Mouse (Mus musculus) heart, embryonic 12.5 days (tissue): ENCODE measurements around the gene Ddx24. TPM values are rescaled to one million over a fixed set of nuclear protein-coding genes. Genes with fewer than 3 reads are reported as not detected.
"Not testable (repeated sequence)": the region's sequence is repeated elsewhere in the genome, so short reads cannot be mapped to it uniquely, and the experiment has no call there.

Experiments used
- ATAC-seq: fragments of 200-750 bp; cut with Nextera tagmentation; 2 replicates; pipeline ENCODE4 v1.8.0; 2017; ENCODE audit warnings: moderate TSS enrichment, moderate library complexity; ENCODE audit not compliant: insufficient number of reproducible peaks, low FRiP score
- H3K27ac ChIP-seq: fragments of 300-500 bp; sonication (generic); 2 replicates; pipeline ENCODE4 v1.5.1; 2016; ENCODE audit warnings: mild to moderate bottlenecking, moderate library complexity; ENCODE audit not compliant: poor library complexity, severe bottlenecking
- H3K27me3 ChIP-seq: fragments of 300-500 bp; sonication (generic); replicated peaks from 2 replicates; pipeline ENCODE4 v1.6.1; 2016; ENCODE audit warnings: mild to moderate bottlenecking, moderate library complexity
- H3K36me3 ChIP-seq: fragments of 300-500 bp; sonication (generic); 2 replicates; pipeline ENCODE4 v1.6.1; 2016; ENCODE audit warnings: mild to moderate bottlenecking, moderate library complexity
- H3K4me1 ChIP-seq: fragments of 300-500 bp; sonication (generic); replicated peaks from 2 replicates; pipeline ENCODE4 v1.6.1; 2016; ENCODE audit warnings: mild to moderate bottlenecking
- H3K4me2 ChIP-seq: fragments of 300-500 bp; sonication (generic); 2 replicates; pipeline ENCODE4 v1.6.1; 2016; ENCODE audit warnings: mild to moderate bottlenecking, moderate library complexity
- H3K4me3 ChIP-seq: fragments of 300-500 bp; sonication (generic); 2 replicates; pipeline ENCODE4 v1.5.1; 2016; ENCODE audit warnings: mild to moderate bottlenecking
- H3K9ac ChIP-seq: fragments of 300-500 bp; sonication (generic); 2 replicates; pipeline ENCODE4 v1.6.1; 2016; ENCODE audit warnings: mild to moderate bottlenecking, moderate library complexity
- H3K9me3 ChIP-seq: fragments of 300-500 bp; sonication (generic); replicated peaks from 2 replicates; pipeline ENCODE4 v1.6.1; 2016; ENCODE audit warnings: mild to moderate bottlenecking, moderate library complexity
- WGBS: fragments of 180-500 bp; shearing (Covaris S2); methylation state at CpG from one replicate; pipeline ENCODE4 v1.1.7; 2016; 5-methylcytosine and 5-hydroxymethylcytosine counted together
- polyA plus RNA-seq: library from polyadenylated mRNA; unstranded; fragments of >200 nt; fragmentation: Nextera tagmentation; extraction: Ambion mirVana; gene quantifications from 2 replicates; pipeline ENCODE4 v1.2.1, GENCODE M21; 2016

Gene Ddx24
- polyA plus RNA-seq, result 72.3 and 78.7 TPM in 2 replicates

GRCm38 (mm10) chr12:103425729-103426470 lies at the start of gene Ddx24:
TSS of gene Ddx24 (minus strand) at chr12:103425830.
- Histone ChIP-seq H3K9me3 (no peaks in the 10 kb centered on the region; the same call in 1 of the 2 replicates), H3K36me3 (peaks cover 16% of the 10 kb centered on the region), H3K9ac (peak within 1 kb of the TSS; percentile 98), H3K4me3 (peak within 1 kb of the TSS; percentile 96), H3K4me2 (peak within 1 kb of the TSS; percentile 99), H3K27ac (peak within 1 kb of the TSS; percentile 28; the same call in 1 of the 2 replicates), H3K4me1 (peaks cover 25% of the 10 kb centered on the region), H3K27me3 (no peaks in the 10 kb centered on the region)
- ATAC-seq, result peak; percentile 100
- WGBS, result 1% methylated on average over 33 of the region's 33 CpGs

GRCm38 (mm10) chr12:103474481-103474880 lies 48.9 kb upstream of the Ddx24 start:
- Histone ChIP-seq H3K27me3 (no peaks in the 10 kb centered on the region), H3K36me3 (no peaks in the 10 kb centered on the region), H3K9ac (no peak overlapping the region), H3K4me2 (no peak overlapping the region), H3K4me3 (no peak overlapping the region), H3K9me3 (0 out of 2 replicates have a peak, but pooled peaks cover 3% of the 10 kb centered on the region), H3K4me1 (no peaks in the 10 kb centered on the region), H3K27ac (no peak overlapping the region)
- WGBS, result 45% methylated on average over 2 of the region's 2 CpGs
- ATAC-seq, result no peak

- H3K4me3 ChIP-seq, result no peak within 1 kb of the TSS
- H3K4me1 ChIP-seq, result no peaks in the 10 kb centered on the region
- ATAC-seq, result no peak
- no peak within 1 kb of the TSS for H3K27ac ChIP-seq
- no peak within 1 kb of the TSS for H3K9ac ChIP-seq
- WGBS, result 40% methylated on average over 3 of the region's 3 CpGs
- H3K27me3 ChIP-seq, result no peaks in the 10 kb centered on the region
- H3K4me2 ChIP-seq, result no peak within 1 kb of the TSS
- H3K9me3 ChIP-seq, result no peaks in the 10 kb centered on the region
- H3K36me3 ChIP-seq, result no peaks in the 10 kb centered on the region
Observed at GRCm38 (mm10) chr12:103457140-103457539, 31.5 kb upstream of the Ddx24 start, which contains the start of gene Ifi27l2b. TSS of gene Ifi27l2b (minus strand) at chr12:103457223.

GRCm38 (mm10) chr12:103456727-103457126 lies 31.1 kb upstream of the Ddx24 start:
- not testable (repeated sequence) for H3K4me3 ChIP-seq, H3K27ac ChIP-seq, H3K4me2 ChIP-seq, H3K4me1 ChIP-seq, H3K9ac ChIP-seq, H3K36me3 ChIP-seq, ATAC-seq, H3K9me3 ChIP-seq, H3K27me3 ChIP-seq
- no CpG with 5 or more reads among the region's 1 CpGs for WGBS

- Histone ChIP-seq H3K4me2 (no peak overlapping the region), H3K27me3 (no peaks in the 10 kb centered on the region), H3K27ac (no peak overlapping the region), H3K4me3 (no peak overlapping the region), H3K36me3 (no peaks in the 10 kb centered on the region), H3K4me1 (no peaks in the 10 kb centered on the region), H3K9ac (no peak overlapping the region), H3K9me3 (no peaks in the 10 kb centered on the region)
- ATAC-seq, result no peak
Observed at GRCm38 (mm10) chr12:103453361-103453760, 27.7 kb upstream of the Ddx24 start.

- H3K9ac ChIP-seq, result no peak overlapping the region
- H3K36me3 ChIP-seq, result no peaks in the 10 kb centered on the region
- H3K9me3 ChIP-seq, result no peaks in the 10 kb centered on the region
- H3K27ac ChIP-seq, result no peak overlapping the region
- WGBS, result 78% methylated on average over 3 of the region's 3 CpGs
- peaks cover 6% of the 10 kb centered on the region; the same call in 1 of the 2 replicates for H3K27me3 ChIP-seq
- H3K4me2 ChIP-seq, result no peak overlapping the region
- ATAC-seq, result no peak
- H3K4me1 ChIP-seq, result no peaks in the 10 kb centered on the region
- no peak overlapping the region for H3K4me3 ChIP-seq
Observed at GRCm38 (mm10) chr12:103445060-103445459, 19.4 kb upstream of the Ddx24 start.

- H3K27me3 ChIP-seq, H3K4me1 ChIP-seq, H3K4me3 ChIP-seq, H3K4me2 ChIP-seq, H3K36me3 ChIP-seq, H3K27ac ChIP-seq, H3K9ac ChIP-seq, ATAC-seq, H3K9me3 ChIP-seq: not testable (repeated sequence)
- WGBS, result 29% methylated on average over 6 of the region's 7 CpGs
Observed at GRCm38 (mm10) chr12:103444261-103444660, 18.6 kb upstream of the Ddx24 start.

- Histone ChIP-seq H3K4me3 (no peak within 1 kb of the TSS), H3K9ac (no peak within 1 kb of the TSS), H3K36me3 (no peaks in the 10 kb centered on the region), H3K27ac (no peak within 1 kb of the TSS), H3K27me3 (peaks cover 6% of the 10 kb centered on the region; the same call in 1 of the 2 replicates), H3K4me1 (no peaks in the 10 kb centered on the region), H3K4me2 (no peak within 1 kb of the TSS), H3K9me3 (no peaks in the 10 kb centered on the region)
- ATAC-seq, result no peak
- 57% methylated on average over 3 of the region's 3 CpGs for WGBS
Observed at GRCm38 (mm10) chr12:103443524-103443923, 17.9 kb upstream of the Ddx24 start, which contains the start of gene Ifi27l2a. TSS of gene Ifi27l2a (minus strand) at chr12:103443680.

- Histone ChIP-seq H3K9me3 (no peaks in the 10 kb centered on the region), H3K9ac (no peak overlapping the region), H3K36me3 (no peaks in the 10 kb centered on the region), H3K27ac (no peak overlapping the region), H3K4me1 (no peaks in the 10 kb centered on the region), H3K27me3 (0 out of 2 replicates have a peak, but pooled peaks cover 3% of the 10 kb centered on the region), H3K4me3 (no peak overlapping the region), H3K4me2 (no peak overlapping the region)
- WGBS, result 86% methylated on average over 1 of the region's 1 CpGs
- no peak for ATAC-seq
Observed at GRCm38 (mm10) chr12:103437601-103438000, 12.0 kb upstream of the Ddx24 start.

GRCm38 (mm10) chr12:103434861-103435260 lies 9.2 kb upstream of the Ddx24 start:
- H3K27ac ChIP-seq, result no peak overlapping the region

GRCm38 (mm10) chr12:103433986-103434731 lies 8.5 kb upstream of the Ddx24 start, which contains the start of gene Ifi27:
TSS of gene Ifi27 (plus strand) at chr12:103434211.
- H3K27ac ChIP-seq, result peak within 1 kb of the TSS; percentile 5; the same call in 1 of the 2 replicates
- peak within 1 kb of the TSS; percentile 38 for H3K4me2 ChIP-seq
- H3K36me3 ChIP-seq, result no peaks in the 10 kb centered on the region
- peak within 1 kb of the TSS; percentile 28 for H3K4me3 ChIP-seq
- H3K9me3 ChIP-seq, result no peaks in the 10 kb centered on the region
- ATAC-seq, result peak; percentile 85
- no peaks in the 10 kb centered on the region for H3K4me1 ChIP-seq
- H3K9ac ChIP-seq, result no peak within 1 kb of the TSS
- H3K27me3 ChIP-seq, result no peaks in the 10 kb centered on the region
- WGBS, result 46% methylated on average over 8 of the region's 8 CpGs

More at GRCm38 (mm10) chr12:103434861-103435260, 9.2 kb upstream of the Ddx24 start:
- Histone ChIP-seq H3K4me3 (no peak overlapping the region), H3K9me3 (no peaks in the 10 kb centered on the region), H3K27me3 (no peaks in the 10 kb centered on the region), H3K36me3 (no peaks in the 10 kb centered on the region), H3K9ac (no peak overlapping the region), H3K4me2 (peak overlapping the region; percentile 38), H3K4me1 (no peaks in the 10 kb centered on the region)
- no peak for ATAC-seq
